Mouse (Mus musculus) lung, embryonic 15.5 days (tissue): ENCODE measurements around the gene Slc5a3. TPM values are rescaled to one million over a fixed set of nuclear protein-coding genes. Genes with fewer than 3 reads are reported as not detected.

ENCODE experiments used
- ATAC-seq: fragments of 200-750 bp; cut with Nextera tagmentation; 2 replicates; pipeline ENCODE4 v1.8.0; 2017; ENCODE audit warnings: moderate number of reproducible peaks, borderline replicate concordance; ENCODE audit not compliant: low FRiP score, low TSS enrichment; ENCODE audit errors: extremely low read depth
- H3K27ac ChIP-seq: fragments of 300-500 bp; sonication (generic); 2 replicates; pipeline ENCODE4 v1.5.1; 2015; ENCODE audit warnings: moderate library complexity, mild to moderate bottlenecking, inconsistent platforms
- H3K27me3 ChIP-seq: fragments of 300-500 bp; sonication (generic); 2 replicates; pipeline ENCODE4 v1.6.1; 2015; ENCODE audit warnings: inconsistent platforms
- H3K36me3 ChIP-seq: fragments of 300-500 bp; sonication (generic); 2 replicates; pipeline ENCODE4 v1.6.1; 2015; ENCODE audit warnings: inconsistent platforms
- H3K4me1 ChIP-seq: fragments of 300-500 bp; sonication (generic); 2 replicates; pipeline ENCODE4 v1.6.1; 2015; ENCODE audit warnings: inconsistent platforms
- H3K4me2 ChIP-seq: fragments of 300-500 bp; sonication (generic); 2 replicates; pipeline ENCODE4 v1.6.1; 2015; ENCODE audit warnings: inconsistent platforms, mild to moderate bottlenecking, moderate library complexity
- H3K4me3 ChIP-seq: fragments of 300-500 bp; sonication (generic); 2 replicates; pipeline ENCODE4 v1.5.1; 2015; ENCODE audit warnings: mild to moderate bottlenecking, inconsistent platforms
- H3K9ac ChIP-seq: fragments of 300-500 bp; sonication (generic); 2 replicates; pipeline ENCODE4 v1.6.1; 2015; ENCODE audit warnings: inconsistent platforms
- H3K9me3 ChIP-seq: fragments of 300-500 bp; sonication (generic); 2 replicates; pipeline ENCODE4 v1.6.1; 2016; ENCODE audit warnings: inconsistent platforms
- WGBS: fragments of 180-500 bp; shearing (Covaris S2); methylation state at CpG from one replicate; pipeline ENCODE4 v1.1.7; 2015; 5-methylcytosine and 5-hydroxymethylcytosine counted together
- polyA plus RNA-seq: library from polyadenylated mRNA; unstranded; fragments of >200 nt; fragmentation: Nextera tagmentation; extraction: Ambion mirVana; gene quantifications from 2 replicates; pipeline ENCODE4 v1.2.1, GENCODE M21; 2015

Gene Slc5a3
- polyA plus RNA-seq, 1 experiment from 2014 or later = 4.1 TPM

- WGBS = 82% methylated on average over 11 of the region's 11 CpGs
These were observed 76.1 kb downstream of the Slc5a3 start for GRCm38 (mm10) chr16:92134148-92134764.

GRCm38 (mm10) chr16:92136275-92136674, 78.2 kb downstream of the Slc5a3 start:
- H3K36me3 ChIP-seq = no peaks in the 10 kb centered on the region
- no peak overlapping the region for H3K9ac ChIP-seq
- no peak overlapping the region for H3K27ac ChIP-seq
- no peaks in the 10 kb centered on the region for H3K4me1 ChIP-seq
- H3K4me3 ChIP-seq = no peak overlapping the region
- no peak overlapping the region for H3K4me2 ChIP-seq
- H3K9me3 ChIP-seq = no peaks in the 10 kb centered on the region
- no peak for ATAC-seq
- H3K27me3 ChIP-seq = no peaks in the 10 kb centered on the region
- 90% methylated on average over 15 of the region's 15 CpGs for WGBS

More at GRCm38 (mm10) chr16:92134148-92134764, 76.1 kb downstream of the Slc5a3 start:
- no peak overlapping the region for H3K9ac ChIP-seq
- no peak overlapping the region for H3K4me2 ChIP-seq
- H3K4me3 ChIP-seq = no peak overlapping the region
- no peaks in the 10 kb centered on the region for H3K9me3 ChIP-seq
- ATAC-seq = no peak
- H3K27ac ChIP-seq = no peak overlapping the region
- no peaks in the 10 kb centered on the region for H3K36me3 ChIP-seq
- H3K4me1 ChIP-seq = no peaks in the 10 kb centered on the region
- no peaks in the 10 kb centered on the region for H3K27me3 ChIP-seq

Other genes starting within 250 kb of the Slc5a3 start
- 69.2 and 75.6 TPM in 2 replicates for gene Mrps6, start 52 bp upstream of the Slc5a3 start, polyA plus RNA-seq
- not detected in 2 replicates for gene Gm49711, start within 50 bp of the Slc5a3 start, polyA plus RNA-seq
- 0.63 and 0.81 TPM in 2 replicates for gene Kcne2, start 234.1 kb downstream of the Slc5a3 start, polyA plus RNA-seq
- gene Smim11, start 243.0 kb downstream of the Slc5a3 start, polyA plus RNA-seq = 129 TPM in 2 replicates